Mouse (Mus musculus): ENCODE results near the gene Il22ra2. TPM values are rescaled to one million over a fixed set of nuclear protein-coding genes. Genes with fewer than 3 reads are reported as not detected.

The Il22ra2 gene
- total RNA-seq, 2 experiments from 2014 or later: not detected

DNA sequence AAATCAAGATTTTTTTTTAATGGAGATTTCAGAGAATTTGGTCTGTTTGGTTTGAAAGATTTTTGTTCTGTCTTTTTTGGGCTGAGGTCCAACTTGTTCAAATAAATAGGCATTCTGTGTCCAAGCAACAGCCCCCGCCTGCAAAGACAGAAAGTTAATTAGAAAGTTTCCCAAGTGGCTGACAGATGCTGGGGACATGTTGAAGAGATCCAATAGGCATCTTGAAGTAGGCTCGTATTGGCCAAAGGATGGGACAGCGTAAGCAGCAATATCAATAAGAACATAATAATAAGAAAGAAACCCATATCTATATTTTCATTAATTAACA, 21.7 kb upstream of the Il22ra2 start:
- DNase-seq (ENCODE audit: low spot score in 2 of 2): no peak

DNA sequence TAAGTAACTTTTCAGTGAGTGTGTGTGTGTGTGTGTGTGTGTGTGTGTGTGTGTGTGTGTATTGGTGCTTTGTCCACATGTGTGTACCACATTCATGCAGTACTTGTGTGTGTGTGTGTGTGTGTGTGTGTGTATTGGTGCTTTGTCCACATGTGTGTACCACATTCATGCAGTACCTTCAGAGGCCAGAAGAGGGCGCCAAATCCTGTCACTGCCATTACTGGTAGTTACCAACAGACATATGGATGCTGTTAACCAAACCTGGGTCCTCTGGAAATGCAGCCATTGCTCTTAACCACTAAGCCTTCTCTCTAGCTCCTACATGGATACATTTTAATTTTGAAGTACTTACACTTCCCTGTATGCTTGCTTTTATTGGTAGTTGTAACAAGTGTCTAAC, 20.3 kb upstream of the Il22ra2 start:
- peak; percentile 46 to 58 for DNase-seq (ENCODE audit: low spot score in 2 of 2)

DNA sequence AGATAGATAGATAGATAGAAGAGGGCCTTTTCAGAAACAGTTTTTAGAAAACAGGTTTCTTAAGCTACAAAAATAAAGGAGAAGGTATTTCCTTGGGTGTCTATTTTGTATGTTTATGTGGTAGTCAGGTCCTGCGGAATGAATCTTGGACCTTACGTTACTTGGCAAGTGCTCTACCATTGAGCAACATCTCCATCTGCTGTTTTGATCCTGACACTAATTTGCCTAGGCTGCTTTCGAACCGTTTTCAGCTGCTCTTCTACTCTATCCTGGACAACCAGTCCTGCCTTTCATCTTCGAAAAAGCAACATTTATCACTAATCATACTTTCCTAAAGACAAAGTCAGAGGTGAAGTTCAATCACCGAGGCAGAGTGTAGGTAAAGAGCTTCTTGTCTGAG, 18.6 kb upstream of the Il22ra2 start:
- DNase-seq (ENCODE audit: low spot score in 2 of 2): no peak

DNA sequence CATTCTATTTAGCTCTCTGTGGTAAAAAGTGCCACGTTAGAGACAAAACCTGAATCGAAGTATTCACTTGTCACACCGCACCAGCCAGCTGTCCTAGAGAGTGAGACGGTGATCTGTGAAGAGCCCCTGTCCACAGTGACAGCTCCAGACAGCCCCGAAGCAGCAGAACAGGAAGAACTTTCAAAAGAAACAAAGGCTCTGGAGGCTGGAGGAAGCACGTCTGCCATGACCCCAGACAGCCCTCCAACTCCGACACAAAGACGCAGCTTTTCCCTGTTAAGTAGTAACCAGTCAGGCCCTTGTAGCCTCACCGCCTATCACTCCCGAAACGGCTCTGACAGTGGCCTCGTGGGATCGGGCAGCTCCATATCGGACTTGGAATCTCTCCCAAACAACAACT, 12.7 kb upstream of the Il22ra2 start:
- DNase-seq (ENCODE audit: low spot score in 2 of 2): no peak

DNA sequence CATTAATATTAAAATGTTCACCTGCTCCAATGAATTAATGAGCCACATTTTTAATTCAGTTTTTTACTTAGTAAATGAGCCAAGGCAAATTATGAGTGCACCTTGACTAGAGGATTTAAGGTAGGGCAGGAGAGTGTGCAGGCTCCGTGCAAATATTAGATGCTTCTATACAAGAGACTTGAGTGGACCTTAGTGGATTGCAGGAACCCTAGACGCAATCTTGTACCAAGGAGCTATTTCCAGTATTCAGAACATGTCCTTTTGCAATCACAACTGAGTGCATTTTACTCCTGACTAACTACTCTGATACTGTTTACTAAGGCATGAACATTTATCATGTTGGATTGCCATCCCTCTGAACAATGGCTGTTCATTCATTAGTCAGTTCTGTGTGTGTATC, 10.2 kb upstream of the Il22ra2 start:
- no peak for DNase-seq (ENCODE audit: low spot score in 2 of 2)

DNA sequence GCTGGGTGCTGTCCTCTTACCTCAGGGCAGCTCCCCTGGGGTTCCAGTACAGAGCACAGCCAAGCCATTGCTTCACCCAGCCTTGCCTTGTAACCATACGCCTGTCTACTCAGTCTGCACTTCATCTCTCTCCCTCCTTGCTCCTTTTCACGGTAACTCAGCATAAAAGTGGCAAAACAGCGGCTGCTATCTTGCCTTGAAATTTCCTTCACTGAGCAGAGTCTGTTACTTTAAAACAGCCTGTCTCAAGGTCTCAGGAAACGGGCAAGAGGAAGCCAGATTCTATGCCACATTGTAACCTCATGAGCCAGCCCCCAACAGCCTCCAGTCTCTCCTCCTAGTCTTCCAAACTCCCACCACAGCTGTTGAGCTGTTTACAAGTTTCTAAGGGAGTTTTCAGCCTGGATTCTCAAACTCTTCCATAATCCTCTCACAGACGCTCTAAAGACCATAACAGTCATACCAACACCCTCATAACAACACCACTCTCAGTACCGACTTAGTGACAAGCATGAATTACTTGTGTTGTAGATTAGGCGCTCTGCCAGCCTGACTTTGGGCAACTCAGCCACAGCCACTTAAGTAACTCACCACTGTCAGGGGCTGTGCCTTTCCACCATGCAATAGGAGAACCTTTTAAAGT, 8.6 kb upstream of the Il22ra2 start:
- no peak for DNase-seq (ENCODE audit: low spot score in 2 of 2)

DNA sequence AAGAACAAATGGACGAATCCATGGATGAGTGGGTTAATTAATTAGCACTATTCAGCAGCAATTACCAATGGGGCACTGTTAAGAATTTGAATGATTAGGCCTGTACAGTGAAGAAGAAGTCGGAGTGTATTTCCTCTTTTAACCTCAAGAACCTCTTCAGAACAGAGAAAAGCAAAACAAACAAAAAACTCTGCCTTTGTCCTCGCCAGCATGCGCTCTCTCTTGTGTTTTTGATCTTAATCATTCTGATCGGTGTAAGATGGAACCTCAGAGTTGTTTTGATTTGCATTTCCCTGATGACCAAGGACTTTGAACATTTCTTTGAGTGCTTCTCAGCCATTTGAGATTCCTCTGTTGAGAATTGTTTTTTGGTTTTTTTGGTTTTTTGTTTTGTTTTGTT, 2.1 kb upstream of the Il22ra2 start:
- no peak for DNase-seq (ENCODE audit: low spot score in 2 of 2)

DNA sequence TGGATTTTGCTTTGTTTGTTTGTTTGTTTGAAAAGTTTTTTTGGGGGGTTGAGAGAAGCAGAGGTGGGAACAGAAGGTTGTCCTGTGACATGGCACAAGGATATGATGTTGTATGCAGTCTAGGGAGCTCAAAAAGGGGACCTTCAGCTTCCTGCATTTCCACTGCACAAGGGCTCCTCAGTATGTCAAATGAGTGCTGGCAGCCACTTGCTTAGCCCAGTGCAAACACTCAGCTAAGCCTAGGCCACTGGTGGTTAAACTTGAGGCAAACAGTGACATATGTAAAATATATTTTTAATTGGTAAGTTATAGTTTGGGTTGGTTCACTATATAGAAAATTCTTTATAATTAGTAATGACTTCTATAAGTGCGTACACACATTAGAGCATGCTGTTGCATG, 2.8 kb downstream of the Il22ra2 start:
- DNase-seq (ENCODE audit: low spot score in 2 of 2): no peak

DNA sequence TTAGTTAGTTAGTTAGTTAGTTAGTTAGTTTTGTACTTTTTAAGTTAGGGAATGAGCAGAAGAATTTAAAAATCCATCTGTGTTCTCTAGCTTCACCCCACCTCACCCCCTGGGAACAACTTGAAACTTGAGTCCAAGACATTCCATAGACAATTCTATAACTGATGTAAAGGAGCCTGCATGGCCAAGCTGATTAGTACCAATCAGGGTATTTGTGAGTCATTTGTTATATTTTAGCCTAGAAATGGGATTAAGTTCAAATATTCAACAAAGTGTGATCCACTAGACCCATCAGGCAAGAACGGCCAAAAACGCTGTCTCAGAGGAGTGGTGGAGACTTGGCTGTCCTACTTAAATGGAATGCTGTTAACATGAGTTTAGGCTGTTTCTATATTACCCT, 5.5 kb downstream of the Il22ra2 start:
- DNase-seq (ENCODE audit: low spot score in 2 of 2): no peak

DNA sequence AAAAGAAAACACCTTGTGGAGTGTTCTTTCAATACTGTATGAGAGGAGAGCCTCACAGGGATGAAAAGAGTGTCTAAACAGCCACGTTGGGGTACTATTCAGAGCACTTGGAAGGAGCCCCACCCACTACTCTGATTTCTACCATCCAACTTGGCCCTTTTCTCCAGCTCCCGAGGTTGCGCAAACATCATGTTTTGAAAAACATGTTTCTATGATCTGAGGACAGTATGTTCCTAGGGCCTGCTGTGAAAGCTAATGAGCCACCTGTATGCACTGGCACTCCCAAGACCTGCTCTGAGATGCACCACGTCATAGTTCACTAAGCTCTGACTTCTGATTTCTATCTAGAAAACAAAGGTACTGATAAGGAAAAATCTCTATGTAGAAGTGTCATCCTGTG, 6.0 kb downstream of the Il22ra2 start:
- no peak for DNase-seq (ENCODE audit: low spot score in 2 of 2)

DNA sequence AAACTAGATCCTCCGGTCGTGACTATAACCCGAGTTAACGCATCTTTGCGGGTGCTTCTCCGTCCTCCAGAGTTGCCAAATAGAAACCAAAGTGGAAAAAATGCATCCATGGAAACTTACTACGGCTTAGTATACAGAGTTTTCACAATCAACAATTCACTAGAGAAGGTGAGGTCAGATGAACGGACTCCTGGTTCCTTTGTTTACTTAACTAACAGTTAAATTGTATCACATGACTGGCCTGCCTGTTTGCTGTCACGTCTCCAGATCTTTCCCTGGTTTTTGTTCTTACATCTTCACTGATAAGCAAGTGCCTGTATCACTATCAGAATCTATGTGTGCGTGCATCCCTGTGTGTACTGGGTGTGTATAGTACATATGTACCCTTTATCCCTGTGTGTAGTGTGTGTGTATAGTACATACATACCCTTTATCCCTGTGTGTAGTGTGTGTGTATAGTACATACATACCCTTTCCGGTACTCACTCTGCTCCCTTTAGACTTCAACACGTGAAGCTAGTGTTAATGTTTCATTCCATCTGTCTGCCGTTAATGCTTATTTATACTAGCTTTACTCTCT, 9.9 kb downstream of the Il22ra2 start:
- DNase-seq (ENCODE audit: low spot score in 2 of 2): no peak

DNA sequence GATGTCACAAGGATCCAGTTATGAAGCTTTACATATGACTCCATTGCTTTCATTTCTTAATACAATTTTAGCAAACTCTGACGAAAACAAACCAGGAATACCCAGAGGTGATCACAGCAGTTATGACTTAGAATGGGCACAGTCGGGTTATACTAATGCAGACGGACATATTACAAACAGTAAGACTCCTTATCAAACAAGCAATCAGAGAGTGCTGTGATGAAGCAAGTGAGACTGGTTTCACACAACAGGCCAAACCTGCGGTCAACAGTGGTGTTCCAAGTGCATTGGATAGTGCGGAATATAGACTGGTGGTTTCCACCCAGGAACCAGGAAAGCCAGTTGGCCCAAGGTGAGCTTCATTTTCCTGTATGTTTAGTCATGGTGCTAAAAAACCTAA, 17.1 kb downstream of the Il22ra2 start:
- no peak for DNase-seq (ENCODE audit: low spot score in 2 of 2)

DNA sequence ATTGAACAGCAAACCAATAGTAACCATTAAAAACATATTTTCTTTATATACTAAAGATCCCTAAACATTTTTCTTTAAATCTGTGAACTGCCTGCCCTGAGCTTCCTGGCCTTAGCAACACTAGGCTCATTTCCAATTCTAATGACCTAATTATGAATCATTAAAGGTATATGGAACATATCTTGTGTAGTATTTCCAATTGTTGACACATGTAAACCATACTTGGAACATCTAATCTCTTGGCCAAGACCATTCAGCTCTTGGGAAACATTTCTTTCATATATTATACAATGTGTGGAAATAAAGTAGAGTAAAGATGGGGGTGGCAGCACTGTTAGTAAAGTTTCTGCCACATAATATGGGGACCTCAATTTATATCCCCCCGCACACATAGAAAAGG, 17.8 kb downstream of the Il22ra2 start:
- no peak for DNase-seq (ENCODE audit: low spot score in 2 of 2)

DNA sequence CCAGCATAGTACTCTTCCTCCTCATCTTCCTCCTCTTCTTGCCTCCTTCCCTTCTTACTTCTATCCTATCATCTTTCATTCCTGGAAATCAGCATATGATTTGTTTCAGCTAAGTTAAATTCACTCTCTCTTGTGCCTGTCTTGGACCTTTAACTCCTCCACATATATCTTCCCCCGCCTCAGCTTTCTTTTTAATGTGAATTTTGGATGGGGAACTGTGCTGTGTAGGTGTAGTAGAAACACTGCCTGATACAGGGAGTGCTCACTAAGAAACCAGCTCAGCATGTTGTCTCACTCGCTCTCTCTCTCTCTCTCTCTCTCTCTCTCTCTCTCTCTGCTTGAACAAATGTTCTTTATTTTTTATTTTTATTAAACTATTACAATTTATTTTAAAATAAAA, 23.3 kb downstream of the Il22ra2 start:
- no peak for DNase-seq (ENCODE audit: low spot score in 2 of 2)

DNA sequence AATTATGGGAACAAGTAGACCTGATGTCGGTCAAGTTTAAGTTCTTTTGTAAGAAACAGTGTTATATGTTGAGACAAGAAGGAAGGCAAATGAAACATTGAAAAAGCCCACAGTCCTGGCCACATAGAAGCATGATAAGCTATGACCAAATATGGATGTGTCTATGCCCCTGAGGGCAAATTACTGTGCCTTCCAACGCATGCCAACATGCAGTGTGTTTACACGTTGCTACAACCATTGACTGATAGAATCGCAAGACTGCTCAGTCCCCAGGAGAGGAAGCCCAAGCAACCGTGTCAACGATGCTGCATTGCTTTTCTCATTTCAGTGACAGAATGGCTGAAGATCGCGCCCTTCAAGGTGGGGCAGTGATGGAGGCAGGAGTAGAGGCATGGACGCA, 35.6 kb downstream of the Il22ra2 start:
- DNase-seq (ENCODE audit: low spot score in 2 of 2): no peak

DNA sequence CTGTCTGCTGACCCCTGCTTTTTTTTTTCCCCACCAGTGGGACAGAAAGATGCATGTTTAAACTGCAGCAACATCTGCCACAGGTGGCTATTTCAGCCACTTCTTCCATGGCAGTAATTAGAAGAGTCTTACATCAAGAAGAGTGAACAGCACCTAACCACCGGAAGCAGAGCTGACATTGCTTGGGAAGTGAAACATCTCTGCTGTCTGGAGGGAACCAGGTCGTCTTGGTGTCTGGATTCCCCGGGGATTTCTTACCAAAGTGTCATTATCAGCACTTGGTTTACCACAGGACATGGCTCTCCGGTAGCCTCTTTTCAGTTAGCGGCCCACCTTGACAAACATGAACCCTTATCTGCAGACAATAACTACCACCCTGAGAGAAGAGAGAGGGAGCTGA, 38.2 kb downstream of the Il22ra2 start:
- no peak for DNase-seq (ENCODE audit: low spot score in 2 of 2)

DNA sequence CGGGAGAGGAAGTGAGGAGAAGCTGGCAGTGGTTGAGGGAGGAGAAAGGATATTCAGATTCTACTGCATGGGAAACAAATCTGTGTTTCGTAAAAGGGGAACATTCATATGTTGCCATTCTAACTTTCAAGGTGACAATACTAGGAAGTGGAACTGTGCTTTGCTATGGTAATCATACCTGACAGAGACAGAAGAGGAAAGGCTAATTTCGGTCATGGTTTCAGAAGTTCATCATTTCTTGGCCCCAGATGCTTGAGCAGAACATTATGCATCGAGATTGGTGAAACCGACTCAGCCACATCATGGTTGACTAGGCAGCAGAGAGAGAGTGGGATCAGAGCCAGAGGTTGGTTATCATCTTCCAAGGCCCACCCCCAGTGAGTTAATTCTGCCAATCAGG, 47.2 kb downstream of the Il22ra2 start:
- DNase-seq (ENCODE audit: low spot score in 2 of 2): no peak

DNA sequence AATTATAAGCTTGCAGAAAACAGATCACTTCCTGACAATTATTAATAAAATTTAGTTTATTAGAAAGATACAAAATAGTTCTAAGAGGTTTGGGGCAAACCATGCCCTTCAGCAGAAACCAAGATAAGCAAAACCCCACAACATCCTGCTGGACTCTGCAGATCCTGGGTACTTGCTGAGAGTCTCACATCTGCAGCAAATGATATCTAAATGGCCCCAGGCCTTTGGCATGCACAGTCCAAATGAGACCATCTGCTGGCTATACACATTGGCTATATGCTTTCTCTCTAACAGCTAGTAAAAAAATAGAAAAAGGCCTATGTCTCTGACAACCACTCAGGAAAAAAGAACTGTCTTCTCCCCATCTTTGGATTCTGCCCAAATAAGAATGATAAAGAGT, 50.2 kb downstream of the Il22ra2 start:
- DNase-seq (ENCODE audit: low spot score in 2 of 2): no peak

DNA sequence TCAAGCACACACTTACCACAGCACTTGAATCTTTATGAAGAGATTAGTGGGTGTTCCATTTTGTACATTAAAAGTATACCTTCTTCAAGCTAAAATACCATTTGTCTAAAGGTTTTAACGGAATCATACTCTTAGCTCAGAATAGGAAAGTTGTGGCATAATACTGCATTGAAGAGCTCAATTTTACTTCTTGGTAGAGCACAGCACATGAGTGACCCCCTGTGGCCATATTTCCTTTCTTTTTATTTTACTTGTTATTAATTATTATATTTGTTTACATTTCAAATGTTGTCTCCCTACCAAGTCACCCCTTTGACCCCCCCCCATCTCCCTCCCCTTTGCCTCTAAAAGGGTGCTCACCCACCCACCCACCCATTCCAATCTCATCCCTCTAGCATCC, 51.3 kb downstream of the Il22ra2 start:
- no peak for DNase-seq (ENCODE audit: low spot score in 2 of 2)
